Mouse (Mus musculus): Measurements from ENCODE around the gene Tpm1. TPM values are rescaled to one million over a fixed set of nuclear protein-coding genes. Genes with fewer than 3 reads are reported as not detected.

Tpm1 gene
- polyA plus RNA-seq, 1 experiment: 282 TPM

DNA sequence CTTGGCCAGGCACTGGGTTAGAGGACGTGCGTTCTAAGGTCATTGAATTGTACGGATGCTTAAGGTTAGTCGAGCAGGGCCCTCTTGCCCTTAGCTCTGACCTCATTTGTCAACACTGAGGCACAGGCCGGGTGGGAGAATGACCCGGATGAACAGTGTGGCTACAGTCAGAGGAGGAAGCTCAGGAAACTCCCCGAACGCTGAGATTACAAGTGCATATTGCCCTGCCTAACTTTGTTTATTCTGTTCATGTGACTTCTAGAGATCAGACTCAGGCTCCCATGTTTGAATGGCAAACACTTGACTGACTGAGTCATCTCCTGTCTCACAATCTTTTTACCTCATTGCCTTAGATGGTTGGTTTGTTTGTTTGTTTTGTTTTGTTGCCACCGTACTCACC, 37.7 kb downstream of the Tpm1 start:
- 75% methylated on average over 9 of the region's 9 CpGs for WGBS
- no peak for TF ChIP-seq CTCF (IDR thresholded peaks at IDR 0.05; ENCODE audit: control insufficient read depth, insufficient read depth, low read length)
- no peak for TF ChIP-seq POLR2A (IDR thresholded peaks at IDR 0.05; ENCODE audit: borderline replicate concordance, control insufficient read depth, low read depth, low read length)
- Histone ChIP-seq H3K4me1 (ENCODE audit: control insufficient read depth, insufficient read depth, low read length) (no peaks in the 10 kb centered on the region), H3K27ac (ENCODE audit: control insufficient read depth, insufficient read depth, low read depth, low read length, poor library complexity) (no peak overlapping the region), H3K4me3 (replicated peaks; ENCODE audit: control insufficient read depth, low read depth, low read length) (no peak overlapping the region)

DNA sequence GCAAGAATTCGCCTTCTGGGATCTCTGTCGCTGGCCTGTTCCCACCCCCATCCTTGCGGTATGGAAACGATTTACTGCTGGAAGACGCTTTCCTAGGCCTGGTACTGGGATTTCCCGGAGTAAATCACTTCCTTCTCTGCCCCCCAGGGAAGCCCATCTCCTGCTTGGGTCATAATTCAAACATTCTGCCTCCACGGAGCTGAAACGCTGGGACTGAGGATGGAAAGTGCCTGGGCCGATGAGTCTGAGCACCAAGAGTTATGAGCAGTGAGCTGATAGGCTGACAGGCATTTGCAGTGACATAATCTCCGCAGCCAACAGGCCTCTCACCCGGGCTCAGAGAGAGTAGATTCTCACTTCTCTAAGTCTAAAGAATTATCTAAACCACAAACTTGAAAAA, 40.4 kb downstream of the Tpm1 start:
- Histone ChIP-seq H3K4me3 (replicated peaks; ENCODE audit: control insufficient read depth, low read depth, low read length) (no peak overlapping the region), H3K27ac (ENCODE audit: control insufficient read depth, insufficient read depth, low read depth, low read length, poor library complexity) (no peak overlapping the region), H3K4me1 (ENCODE audit: control insufficient read depth, insufficient read depth, low read length) (no peaks in the 10 kb centered on the region)
- TF ChIP-seq POLR2A (IDR thresholded peaks at IDR 0.05; ENCODE audit: borderline replicate concordance, control insufficient read depth, low read depth, low read length) (no peak), CTCF (IDR thresholded peaks at IDR 0.05; ENCODE audit: control insufficient read depth, insufficient read depth, low read length) (no peak)
- WGBS: 66% methylated on average over 11 of the region's 11 CpGs

DNA sequence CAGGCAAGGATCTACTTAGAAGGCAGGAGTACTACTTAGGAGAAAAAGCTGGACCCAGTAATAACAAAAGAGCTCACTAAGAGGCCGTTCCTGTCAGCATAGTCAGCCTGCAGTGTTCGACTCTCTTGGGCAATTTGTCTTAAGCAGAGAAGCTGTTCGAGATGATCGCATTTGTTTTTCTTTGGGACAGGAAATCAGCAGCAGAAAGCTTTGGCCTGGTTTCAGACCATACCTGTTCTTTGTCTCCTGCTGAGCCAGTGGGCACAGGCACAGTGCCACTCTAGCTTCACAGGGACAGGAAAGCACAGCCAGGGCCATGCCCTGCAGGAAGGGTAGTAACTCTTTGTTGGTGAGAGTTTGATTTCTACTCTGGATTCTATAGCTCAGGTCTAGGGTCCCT, 42.8 kb downstream of the Tpm1 start:
- TF ChIP-seq POLR2A (IDR thresholded peaks at IDR 0.05; ENCODE audit: borderline replicate concordance, control insufficient read depth, low read depth, low read length) (no peak), CTCF (IDR thresholded peaks at IDR 0.05; ENCODE audit: control insufficient read depth, insufficient read depth, low read length) (no peak)
- WGBS: 73% methylated on average over 4 of the region's 4 CpGs
- Histone ChIP-seq H3K27ac (ENCODE audit: control insufficient read depth, insufficient read depth, low read depth, low read length, poor library complexity) (no peak overlapping the region), H3K4me3 (replicated peaks; ENCODE audit: control insufficient read depth, low read depth, low read length) (no peak overlapping the region), H3K4me1 (ENCODE audit: control insufficient read depth, insufficient read depth, low read length) (no peaks in the 10 kb centered on the region)

DNA sequence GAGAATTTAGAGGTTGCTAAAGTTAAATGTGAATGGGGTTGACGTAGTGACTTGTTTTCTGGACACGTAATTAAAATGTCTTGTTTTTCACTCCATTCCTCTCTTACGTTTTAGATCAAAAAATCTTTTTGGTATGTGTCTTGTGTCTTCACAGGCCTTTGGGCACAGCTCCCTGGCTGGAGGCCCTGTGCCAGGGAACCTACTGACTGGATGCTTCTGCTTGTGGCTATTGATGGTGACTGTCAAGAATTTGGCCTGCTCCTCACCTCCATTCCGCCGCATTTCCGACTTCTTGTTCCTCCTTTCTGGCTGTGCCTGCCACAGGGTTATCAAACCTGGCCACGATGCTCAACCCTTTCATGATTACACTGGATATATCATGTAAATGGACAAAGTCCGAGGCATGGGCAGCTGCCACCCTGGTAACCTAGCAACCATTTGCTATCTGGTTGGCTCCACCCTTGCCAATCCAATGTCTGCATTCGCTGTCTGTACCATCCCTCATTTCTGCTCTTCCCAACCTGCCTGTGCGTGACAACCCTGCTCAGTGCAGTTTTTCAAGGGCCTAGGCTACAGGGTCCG, 44.0 kb downstream of the Tpm1 start:
- no peak overlapping the region for H3K4me3 ChIP-seq (replicated peaks; ENCODE audit: control insufficient read depth, low read depth, low read length)
- H3K27ac ChIP-seq (ENCODE audit: control insufficient read depth, insufficient read depth, low read depth, low read length, poor library complexity): no peak overlapping the region
- 78% methylated on average over 11 of the region's 11 CpGs for WGBS
- no peaks in the 10 kb centered on the region for H3K4me1 ChIP-seq (ENCODE audit: control insufficient read depth, insufficient read depth, low read length)
- TF ChIP-seq POLR2A (IDR thresholded peaks at IDR 0.05; ENCODE audit: borderline replicate concordance, control insufficient read depth, low read depth, low read length) (no peak), CTCF (IDR thresholded peaks at IDR 0.05; ENCODE audit: control insufficient read depth, insufficient read depth, low read length) (no peak)

DNA sequence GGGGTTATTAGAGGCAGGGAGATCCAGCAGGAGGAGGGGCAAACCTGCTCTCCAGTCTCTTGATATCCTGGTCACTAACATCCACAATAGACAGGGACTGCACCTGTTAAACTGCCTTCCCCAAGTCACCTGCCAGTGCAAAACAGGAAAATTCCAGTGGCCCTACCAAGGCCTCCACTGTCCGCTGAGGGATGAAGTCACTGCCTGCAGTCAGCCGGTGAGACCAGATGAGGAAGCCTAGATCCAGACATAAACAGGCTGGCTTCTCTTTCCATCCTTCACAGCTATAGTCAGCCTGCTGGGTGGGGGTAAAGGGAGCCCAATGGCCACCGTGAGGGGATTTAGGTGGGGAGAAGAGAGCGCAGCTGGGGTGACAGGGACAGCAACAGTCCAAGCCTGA, 45.5 kb downstream of the Tpm1 start:
- 85% methylated on average over 4 of the region's 4 CpGs for WGBS
- TF ChIP-seq CTCF (IDR thresholded peaks at IDR 0.05; ENCODE audit: control insufficient read depth, insufficient read depth, low read length) (no peak), POLR2A (IDR thresholded peaks at IDR 0.05; ENCODE audit: borderline replicate concordance, control insufficient read depth, low read depth, low read length) (no peak)
- H3K27ac ChIP-seq (ENCODE audit: control insufficient read depth, insufficient read depth, low read depth, low read length, poor library complexity): no peak overlapping the region
- no peaks in the 10 kb centered on the region for H3K4me1 ChIP-seq (ENCODE audit: control insufficient read depth, insufficient read depth, low read length)
- H3K4me3 ChIP-seq (replicated peaks; ENCODE audit: control insufficient read depth, low read depth, low read length): no peak overlapping the region

DNA sequence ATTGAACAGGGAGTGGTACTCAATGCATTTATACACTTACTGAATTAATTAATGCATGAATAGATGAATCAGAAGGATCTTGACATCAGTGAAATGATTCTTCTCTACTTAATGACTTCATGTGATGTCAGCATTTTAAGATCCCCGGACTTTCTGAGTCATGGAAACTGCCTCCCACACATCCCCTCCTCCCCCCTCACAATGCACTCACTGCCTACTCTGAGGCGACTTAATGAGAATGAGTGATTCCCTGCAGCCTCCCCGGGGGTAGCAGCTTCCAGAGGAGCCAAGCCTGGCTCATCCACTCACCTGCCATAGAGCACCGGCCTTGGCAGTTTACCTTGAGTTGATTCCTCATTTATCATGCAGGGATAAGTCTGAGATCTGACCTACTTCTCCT, 46.0 kb downstream of the Tpm1 start:
- 67% methylated on average over 4 of the region's 4 CpGs for WGBS

DNA sequence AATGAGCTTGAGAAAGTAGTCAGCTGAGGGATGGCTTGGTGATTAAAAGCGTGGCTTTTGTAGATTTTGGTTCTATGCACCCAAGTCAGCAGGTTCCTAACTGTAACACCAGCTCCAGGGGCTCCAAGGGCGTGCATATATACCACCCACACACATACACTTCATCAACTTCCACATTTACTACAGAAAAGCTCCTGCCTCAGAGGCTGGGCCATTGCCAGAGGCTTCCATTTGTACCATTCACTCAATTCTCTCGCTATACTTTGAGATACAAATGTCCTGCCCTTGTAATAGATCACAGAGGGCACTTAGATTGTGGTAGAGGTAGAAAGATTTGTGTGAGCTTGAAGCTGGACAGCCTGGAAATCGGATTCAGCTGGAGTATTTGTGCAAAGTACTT, 47.7 kb downstream of the Tpm1 start:
- 63% methylated on average over 4 of the region's 4 CpGs for WGBS
- no peak overlapping the region for H3K27ac ChIP-seq (ENCODE audit: control insufficient read depth, insufficient read depth, low read depth, low read length, poor library complexity)
- no peak overlapping the region for H3K4me3 ChIP-seq (replicated peaks; ENCODE audit: control insufficient read depth, low read depth, low read length)
- no peaks in the 10 kb centered on the region for H3K4me1 ChIP-seq (ENCODE audit: control insufficient read depth, insufficient read depth, low read length)
- TF ChIP-seq CTCF (IDR thresholded peaks at IDR 0.05; ENCODE audit: control insufficient read depth, insufficient read depth, low read length): no peak
- no peak for TF ChIP-seq POLR2A (IDR thresholded peaks at IDR 0.05; ENCODE audit: borderline replicate concordance, control insufficient read depth, low read depth, low read length)

More for the DNA sequence above, 46.0 kb downstream of the Tpm1 start:
- Histone ChIP-seq H3K4me3 (replicated peaks; ENCODE audit: control insufficient read depth, low read depth, low read length) (no peak overlapping the region), H3K4me1 (ENCODE audit: control insufficient read depth, insufficient read depth, low read length) (no peaks in the 10 kb centered on the region), H3K27ac (ENCODE audit: control insufficient read depth, insufficient read depth, low read depth, low read length, poor library complexity) (no peak overlapping the region)
- no peak for TF ChIP-seq CTCF (IDR thresholded peaks at IDR 0.05; ENCODE audit: control insufficient read depth, insufficient read depth, low read length)
- TF ChIP-seq POLR2A (IDR thresholded peaks at IDR 0.05; ENCODE audit: borderline replicate concordance, control insufficient read depth, low read depth, low read length): no peak

DNA sequence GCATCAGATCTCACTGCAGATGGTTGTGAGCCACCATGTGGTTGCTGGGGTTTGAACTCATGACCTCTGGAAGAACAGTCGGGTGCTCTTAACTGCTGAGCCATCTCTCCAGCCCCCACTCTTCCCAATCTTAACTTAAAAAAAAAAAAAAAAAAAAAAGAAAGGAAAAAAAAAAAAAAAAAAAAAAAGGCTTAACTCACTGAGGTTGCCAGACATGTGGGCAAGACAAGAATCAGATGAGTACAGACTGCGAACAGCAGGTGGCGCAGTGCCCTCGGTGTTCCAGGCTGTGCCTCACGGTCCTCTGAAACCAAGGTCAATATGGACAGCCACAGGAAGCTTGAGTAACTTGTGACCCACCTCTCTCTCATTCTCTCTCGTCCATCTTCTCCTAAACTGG, 48.2 kb downstream of the Tpm1 start:
- Histone ChIP-seq H3K4me3 (replicated peaks; ENCODE audit: control insufficient read depth, low read depth, low read length) (no peak overlapping the region), H3K4me1 (ENCODE audit: control insufficient read depth, insufficient read depth, low read length) (no peaks in the 10 kb centered on the region), H3K27ac (ENCODE audit: control insufficient read depth, insufficient read depth, low read depth, low read length, poor library complexity) (no peak overlapping the region)
- TF ChIP-seq CTCF (IDR thresholded peaks at IDR 0.05; ENCODE audit: control insufficient read depth, insufficient read depth, low read length): peak; percentile 97
- no peak for TF ChIP-seq POLR2A (IDR thresholded peaks at IDR 0.05; ENCODE audit: borderline replicate concordance, control insufficient read depth, low read depth, low read length)
- 2% methylated on average over 6 of the region's 6 CpGs for WGBS

DNA sequence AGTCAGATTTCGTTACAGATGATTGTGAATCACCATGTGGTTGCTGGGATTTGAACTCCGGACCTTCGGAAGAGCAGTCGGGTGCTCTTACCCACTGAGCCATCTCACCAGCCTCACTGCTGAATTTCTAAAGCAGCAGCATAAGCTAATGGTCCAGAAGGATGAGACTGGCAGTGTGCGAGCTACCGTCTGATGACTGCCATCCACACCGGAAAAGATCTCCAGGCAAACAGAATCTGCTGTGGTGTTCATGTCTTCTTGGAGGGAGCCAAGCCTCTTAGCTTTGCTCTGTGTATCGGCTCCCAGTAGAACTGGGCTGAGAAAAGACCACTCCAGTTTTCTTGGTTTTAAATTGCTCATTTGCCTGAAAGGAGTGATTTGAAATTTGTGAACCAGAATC, 49.5 kb downstream of the Tpm1 start:
- 94% methylated on average over 8 of the region's 8 CpGs for WGBS
- Histone ChIP-seq H3K4me3 (replicated peaks; ENCODE audit: control insufficient read depth, low read depth, low read length) (no peak overlapping the region), H3K27ac (ENCODE audit: control insufficient read depth, insufficient read depth, low read depth, low read length, poor library complexity) (no peak overlapping the region), H3K4me1 (ENCODE audit: control insufficient read depth, insufficient read depth, low read length) (no peaks in the 10 kb centered on the region)
- TF ChIP-seq CTCF (IDR thresholded peaks at IDR 0.05; ENCODE audit: control insufficient read depth, insufficient read depth, low read length): no peak
- TF ChIP-seq POLR2A (IDR thresholded peaks at IDR 0.05; ENCODE audit: borderline replicate concordance, control insufficient read depth, low read depth, low read length): no peak

Data from bone marrow, adult 2 months (tissue).